9 mouse cellular contexts compared by ENCODE assay signal in genomic region chr15:85209341-85209740, GRCm38 (mm10). TPM values are rescaled to one million over a fixed set of nuclear protein-coding genes. Genes with fewer than 3 reads are reported as not detected.
DNase-seq lines count a peak whose midpoint lies in the region; ATAC-seq and TF ChIP-seq lines count a peak whose summit lies in the region.
"Had no signal": no experiment of that assay in that cellular context is flagged by ENCODE, and none has a peak within 500 bp of the region (broad histone marks: within the 10 kb centered on the region; RNA-seq: fewer than 3 reads in every experiment).

No protein-coding gene starts in this region.

- H3K9me3 ChIP-seq in heart, embryonic 13.5 days: peaks cover 5% of the 10 kb centered on the region; the same call in 1 of the 2 replicates
- H3K9me3 ChIP-seq in lung, embryonic 15.5 days: no peaks in the 10 kb centered on the region
- H3K9me3 ChIP-seq in embryonic facial prominence, embryonic 10.5 days: peaks cover 34% of the 10 kb centered on the region

- H3K27ac ChIP-seq in heart, embryonic 13.5 days (replicated peaks): no peak overlapping the region
- peak overlapping the region; percentile 93; the same call in 1 of the 2 replicates for H3K27ac ChIP-seq in lung, embryonic 15.5 days
- H3K27ac ChIP-seq in embryonic facial prominence, embryonic 10.5 days (replicated peaks): no peak overlapping the region
- H3K27ac ChIP-seq: neural tube, embryonic 13.5 days had no signal

- H3K27me3 ChIP-seq in heart, embryonic 13.5 days (replicated peaks): peaks cover 11% of the 10 kb centered on the region
- H3K27me3 ChIP-seq in lung, embryonic 15.5 days: no peaks in the 10 kb centered on the region
- H3K27me3 ChIP-seq in embryonic facial prominence, embryonic 10.5 days (replicated peaks; ENCODE audit: low read depth, poor library complexity, severe bottlenecking): peaks cover 9% of the 10 kb centered on the region
- H3K27me3 ChIP-seq: neural tube, embryonic 13.5 days had no signal

- no peak for DNase-seq in heart, postnatal 36 days
- DNase-seq in lung, adult 2 months: no peak
- no peak for DNase-seq in embryonic facial prominence, embryonic 10.5 days (ENCODE audit: low spot score)
- peak; percentile 72 for DNase-seq in testis, postnatal 10 days (ENCODE audit: low spot score)
- no peak for DNase-seq in embryo, embryonic 10.5 days (ENCODE audit: low spot score)

- no peak for TF ChIP-seq POLR2A in lung, adult 2 months (IDR thresholded peaks at IDR 0.05; ENCODE audit: borderline replicate concordance, extremely low read depth, low read depth, low read length)

- peaks cover 31% of the 10 kb centered on the region for H3K36me3 ChIP-seq in heart, embryonic 13.5 days
- peaks cover 23% of the 10 kb centered on the region; the same call in 1 of the 2 replicates for H3K36me3 ChIP-seq in lung, embryonic 15.5 days
- peaks cover 60% of the 10 kb centered on the region for H3K36me3 ChIP-seq in embryonic facial prominence, embryonic 10.5 days (replicated peaks)
- H3K36me3 ChIP-seq: neural tube, embryonic 13.5 days had no signal

- peak overlapping the region; percentile 93; the same call in 1 of the 2 replicates for H3K4me2 ChIP-seq in heart, embryonic 13.5 days
- peak overlapping the region; percentile 86; the same call in 1 of the 2 replicates for H3K4me2 ChIP-seq in lung, embryonic 15.5 days
- H3K4me2 ChIP-seq: neural tube, embryonic 13.5 days had no signal

- no peak for ATAC-seq in heart, embryonic 13.5 days (ENCODE audit: extremely low read depth, insufficient number of reproducible peaks, low FRiP score, low TSS enrichment)
- no peak for ATAC-seq in lung, embryonic 15.5 days (ENCODE audit: borderline replicate concordance, extremely low read depth, low FRiP score, low TSS enrichment)
- ATAC-seq in monocyte, adult 5-6 weeks (replicated peaks; ENCODE audit: insufficient number of reproducible peaks, low FRiP score, low TSS enrichment, poor library complexity, severe bottlenecking): no peak

- peaks cover 39% of the 10 kb centered on the region for H3K4me1 ChIP-seq in heart, embryonic 13.5 days
- peaks cover 40% of the 10 kb centered on the region for H3K4me1 ChIP-seq in lung, embryonic 15.5 days
- no peaks in the 10 kb centered on the region for H3K4me1 ChIP-seq in lung, adult 2 months (ENCODE audit: control insufficient read depth, insufficient read depth, low read length)
- peaks cover 41% of the 10 kb centered on the region for H3K4me1 ChIP-seq in embryonic facial prominence, embryonic 10.5 days

- no peak for TF ChIP-seq CTCF in lung, adult 2 months (IDR thresholded peaks at IDR 0.05; ENCODE audit: insufficient read depth, low read length)

- 72% methylated on average over 3 of the region's 3 CpGs for WGBS in heart, embryonic 13.5 days
- 89% methylated on average over 3 of the region's 3 CpGs for WGBS in lung, embryonic 15.5 days
- 90% methylated on average over 3 of the region's 3 CpGs for WGBS in lung, adult 2 months
- whole genome bisulfite sequencing in embryonic facial prominence, embryonic 10.5 days: 84% methylated on average over 3 of the region's 3 CpGs

- intact Hi-C loops in heart, postnatal 36 days (cut with DNase I): no loop called here

- no peak overlapping the region for H3K9ac ChIP-seq in heart, embryonic 13.5 days
- H3K9ac ChIP-seq in lung, embryonic 15.5 days: no peak overlapping the region

- no peak overlapping the region for H3K4me3 ChIP-seq in heart, embryonic 13.5 days
- no peak overlapping the region for H3K4me3 ChIP-seq in lung, embryonic 15.5 days
- no peak overlapping the region for H3K4me3 ChIP-seq in lung, adult 2 months (replicated peaks; ENCODE audit: extremely low read depth, low read depth, low read length)
- H3K4me3 ChIP-seq in embryonic facial prominence, embryonic 10.5 days: peak overlapping the region; percentile 89; the same call in 1 of the 2 replicates
- H3K4me3 ChIP-seq: neural tube, embryonic 13.5 days had no signal

RNA-seq across cellular contexts. Expression of gene Fbln1, which starts 3.6 kb away (rescaled TPM):
- 125 and 139 TPM in 2 replicates for polyA plus RNA-seq in heart, embryonic 13.5 days (2015; fragmentation: Nextera tagmentation; extraction: Ambion mirVana)
- total RNA-seq in heart, postnatal 36 days (2021): 10 to 100 TPM; 88.9 to 98.0 TPM
- 248 and 250 TPM in 2 replicates for polyA plus RNA-seq in lung, embryonic 15.5 days (2015; fragmentation: Nextera tagmentation; extraction: Ambion mirVana)
- 116 and 137 TPM in 2 replicates for polyA plus RNA-seq in lung, adult 2 months (2012; rRNA removed)
- polyA plus RNA-seq in embryonic facial prominence, embryonic 10.5 days (2016; fragmentation: Nextera tagmentation; extraction: Ambion mirVana): 198 and 207 TPM in 2 replicates
- total RNA-seq in monocyte, adult 5-6 weeks (2017): not detected in 3 replicates
